Mouse (Mus musculus) forebrain, embryonic 14.5 days (tissue): ENCODE results near the gene Olfm3. TPM values are rescaled to one million over a fixed set of nuclear protein-coding genes. Genes with fewer than 3 reads are reported as not detected.
A peak's percentile ranks its signal among the peaks of the same experiment; 100 is the strongest.

ENCODE experiments used
- ATAC-seq: fragments of 200-750 bp; cut with Nextera tagmentation; 2 replicates; pipeline ENCODE4 v1.8.0; 2017; ENCODE audit warnings: mild to moderate bottlenecking, moderate library complexity
- DNase-seq: peaks from one replicate; pipeline ENCODE4 v3.0.0-alpha.2; 2015; ENCODE audit warnings: low spot score
- H3K27ac ChIP-seq: fragments of 300-500 bp; sonication (generic); 2 replicates; pipeline ENCODE4 v1.5.1; 2014; ENCODE audit warnings: low read depth, mild to moderate bottlenecking, control low read depth, low read length, moderate library complexity
- H3K27me3 ChIP-seq: fragments of 300-500 bp; sonication (generic); replicated peaks from 2 replicates; pipeline ENCODE4 v1.6.1; 2014; ENCODE audit warnings: low read length, control low read depth, mixed read lengths; ENCODE audit not compliant: control insufficient read depth, insufficient read depth
- H3K36me3 ChIP-seq: fragments of 300-500 bp; sonication (generic); 2 replicates; pipeline ENCODE4 v1.6.1; 2014; ENCODE audit warnings: low read length, control low read depth; ENCODE audit not compliant: control insufficient read depth, insufficient read depth
- H3K4me1 ChIP-seq: fragments of 300-500 bp; sonication (generic); 2 replicates; pipeline ENCODE4 v1.6.1; 2014; ENCODE audit warnings: antibody characterized with exemption, low read length, control low read depth; ENCODE audit not compliant: control insufficient read depth, insufficient read depth
- H3K4me2 ChIP-seq: fragments of 300-500 bp; sonication (generic); 2 replicates; pipeline ENCODE4 v1.6.1; 2014; ENCODE audit warnings: mild to moderate bottlenecking, control low read depth, low read length
- H3K4me3 ChIP-seq: fragments of 300-500 bp; sonication (generic); 2 replicates; pipeline ENCODE4 v1.5.1; 2014; ENCODE audit warnings: low read depth, low read length, control low read depth
- H3K9ac ChIP-seq: fragments of 300-500 bp; sonication (generic); 2 replicates; pipeline ENCODE4 v1.6.1; 2014; ENCODE audit warnings: mild to moderate bottlenecking, low read length, control low read depth, moderate library complexity
- H3K9me3 ChIP-seq: fragments of 300-500 bp; sonication (generic); replicated peaks from 2 replicates; pipeline ENCODE4 v1.6.1; 2016; ENCODE audit warnings: low read length, control low read depth, mixed read lengths; ENCODE audit not compliant: control insufficient read depth
- WGBS: fragments of 180-500 bp; shearing (Covaris S2); extraction: QIAGEN DNeasy Blood & Tissue Kit; methylation state at CpG from one replicate; pipeline ENCODE4 v1.1.7; 2014; 5-methylcytosine and 5-hydroxymethylcytosine counted together
- polyA plus RNA-seq: library from polyadenylated mRNA; unstranded; fragments of >200 nt; fragmentation: Nextera tagmentation; extraction: Ambion mirVana; gene quantifications from 2 replicates; pipeline ENCODE4 v1.2.1, GENCODE M21; 2014

The Olfm3 gene
- polyA plus RNA-seq, 1 experiment from 2014 or later = 4.4 TPM

- no peak for DNase-seq
- Histone ChIP-seq H3K27me3 (no peaks in the 10 kb centered on the region), H3K4me2 (no peak overlapping the region), H3K9me3 (no peaks in the 10 kb centered on the region), H3K4me1 (no peaks in the 10 kb centered on the region), H3K4me3 (no peak overlapping the region), H3K36me3 (no peaks in the 10 kb centered on the region), H3K9ac (no peak overlapping the region), H3K27ac (no peak overlapping the region)
- ATAC-seq = no peak
- 95% methylated on average over 1 of the region's 1 CpGs for WGBS
Measured at GRCm38 (mm10) chr3:115028046-115028445, 124.2 kb downstream of the Olfm3 start.

DNA sequence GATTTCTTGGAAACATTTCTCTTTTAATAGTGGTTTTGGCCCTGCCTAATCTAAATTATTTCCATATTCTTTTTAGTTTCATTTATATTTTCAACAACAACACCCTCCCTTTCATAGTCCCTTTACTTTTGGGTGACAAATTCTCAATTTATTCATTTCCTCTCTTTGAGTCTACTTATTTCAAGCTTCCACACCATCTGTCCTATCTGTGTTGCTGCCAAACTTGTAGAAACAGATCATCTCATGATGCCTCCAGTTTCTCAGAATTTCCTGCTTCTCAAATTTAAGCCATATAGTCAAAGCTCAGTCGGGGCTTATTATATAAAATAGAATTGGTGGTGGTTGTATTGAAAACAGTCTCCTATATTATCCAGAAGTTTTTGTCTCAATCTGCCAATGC is 124.7 kb downstream of the Olfm3 start:
- DNase-seq (peak; percentile 36), ATAC-seq (no peak)
- no peak overlapping the region for H3K9ac ChIP-seq
- H3K36me3 ChIP-seq = no peaks in the 10 kb centered on the region
- no peak overlapping the region for H3K27ac ChIP-seq
- H3K4me2 ChIP-seq = no peak overlapping the region
- WGBS = 79% methylated on average over 1 of the region's 1 CpGs
- no peaks in the 10 kb centered on the region for H3K27me3 ChIP-seq
- H3K4me3 ChIP-seq = no peak overlapping the region
- no peaks in the 10 kb centered on the region for H3K9me3 ChIP-seq
- H3K4me1 ChIP-seq = no peaks in the 10 kb centered on the region

DNA sequence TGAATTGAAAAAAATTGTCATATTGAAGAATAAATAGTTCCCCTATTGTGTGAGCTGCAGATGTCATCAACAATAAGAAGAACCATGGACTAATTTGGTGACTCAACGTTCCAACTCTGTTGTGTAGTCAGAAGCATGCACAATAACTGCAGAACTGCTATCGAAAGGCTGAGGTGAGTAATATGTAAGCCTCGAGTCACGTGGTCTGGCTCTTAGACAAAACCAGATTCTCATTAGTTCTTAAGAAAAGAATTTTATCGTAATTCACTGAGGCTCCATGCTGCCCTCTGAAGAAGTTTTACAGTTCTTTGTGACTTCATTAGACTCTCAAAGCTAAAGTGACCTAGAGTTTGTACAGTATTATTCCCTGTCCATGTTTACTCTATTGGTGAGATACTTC is 145.2 kb downstream of the Olfm3 start:
- Histone ChIP-seq H3K9me3 (no peaks in the 10 kb centered on the region), H3K36me3 (no peaks in the 10 kb centered on the region), H3K4me3 (no peak overlapping the region), H3K27me3 (no peaks in the 10 kb centered on the region), H3K4me1 (no peaks in the 10 kb centered on the region), H3K27ac (no peak overlapping the region), H3K9ac (no peak overlapping the region), H3K4me2 (no peak overlapping the region)
- DNase-seq (no peak), ATAC-seq (no peak)
- 84% methylated on average over 5 of the region's 5 CpGs for WGBS

DNA sequence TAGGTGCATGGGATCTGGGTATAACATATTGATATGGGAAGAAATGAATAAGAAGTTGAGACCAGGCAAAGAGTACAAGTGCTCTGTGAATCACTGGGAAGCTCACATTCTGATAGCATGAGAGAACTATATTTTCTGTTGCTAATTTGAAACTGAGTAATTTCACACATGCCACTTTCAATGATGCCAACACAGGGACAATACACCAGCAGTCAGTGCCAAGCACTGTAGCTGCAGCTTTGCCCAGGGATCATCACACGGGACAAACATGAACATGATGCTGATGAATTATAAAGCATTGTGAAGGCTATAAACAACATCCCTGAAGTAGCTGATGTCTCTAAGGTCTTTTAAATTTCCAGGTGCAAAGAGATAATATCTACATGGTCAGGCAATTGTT is 161.0 kb downstream of the Olfm3 start:
- Histone ChIP-seq H3K4me1 (no peaks in the 10 kb centered on the region), H3K4me2 (no peak overlapping the region), H3K9me3 (no peaks in the 10 kb centered on the region), H3K9ac (no peak overlapping the region), H3K27ac (no peak overlapping the region), H3K36me3 (no peaks in the 10 kb centered on the region), H3K27me3 (no peaks in the 10 kb centered on the region), H3K4me3 (no peak overlapping the region)
- ATAC-seq = no peak
- 86% methylated on average over 1 of the region's 1 CpGs for WGBS
- DNase-seq = no peak

DNA sequence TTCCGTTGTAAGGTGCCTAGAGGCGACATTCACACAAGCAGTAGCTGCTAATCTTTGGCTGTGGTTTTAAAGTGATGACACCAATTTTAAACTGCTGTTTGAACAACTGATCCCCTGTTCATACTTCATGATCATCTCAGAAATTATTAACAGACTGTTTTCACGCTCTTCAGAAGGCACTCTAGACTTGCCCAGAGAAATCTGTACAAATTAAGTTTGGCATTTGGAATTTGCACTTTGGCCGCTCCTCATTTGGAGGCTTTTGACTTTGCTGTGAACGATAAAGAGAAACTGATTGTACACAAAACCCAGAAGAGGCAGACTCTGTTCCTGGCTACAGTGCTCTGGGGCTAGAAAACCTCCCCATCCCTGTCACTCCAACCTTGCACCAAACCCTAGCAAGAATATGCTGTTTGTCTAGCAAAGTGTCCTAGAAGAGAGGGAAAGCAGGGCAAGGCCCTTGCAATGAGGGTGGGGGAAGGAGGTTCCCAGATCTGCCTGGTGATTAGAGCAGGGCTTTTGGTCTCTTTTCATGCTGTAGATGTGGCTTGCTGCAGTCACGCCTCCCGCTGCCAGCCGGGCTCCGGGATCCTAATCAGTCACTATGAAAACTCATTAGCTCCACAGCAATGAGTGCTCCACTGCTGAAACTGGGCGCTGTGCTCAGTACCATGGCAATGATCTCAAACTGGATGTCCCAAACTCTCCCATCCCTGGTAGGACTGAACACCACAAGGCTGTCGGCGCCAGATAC is 176.7 kb downstream of the Olfm3 start:
- H3K4me2 ChIP-seq = no peak overlapping the region
- no peaks in the 10 kb centered on the region for H3K9me3 ChIP-seq
- H3K36me3 ChIP-seq = no peaks in the 10 kb centered on the region
- H3K9ac ChIP-seq = no peak overlapping the region
- no peaks in the 10 kb centered on the region for H3K27me3 ChIP-seq
- H3K27ac ChIP-seq = no peak overlapping the region
- no peak overlapping the region for H3K4me3 ChIP-seq
- 19% methylated on average over 12 of the region's 12 CpGs for WGBS
- peak; percentile 25 for DNase-seq
- no peaks in the 10 kb centered on the region; the same call in 1 of the 2 replicates for H3K4me1 ChIP-seq
- peak; percentile 69 for ATAC-seq

- Histone ChIP-seq H3K9me3 (no peaks in the 10 kb centered on the region), H3K36me3 (no peaks in the 10 kb centered on the region), H3K27me3 (no peaks in the 10 kb centered on the region), H3K9ac (no peak overlapping the region), H3K4me2 (no peak overlapping the region), H3K4me3 (no peak overlapping the region), H3K4me1 (no peaks in the 10 kb centered on the region; the same call in 1 of the 2 replicates), H3K27ac (no peak overlapping the region)
- ATAC-seq (no peak), DNase-seq (no peak)
- 10% methylated on average over 2 of the region's 2 CpGs for WGBS
Measured at GRCm38 (mm10) chr3:115081371-115081770, 177.5 kb downstream of the Olfm3 start.

- Histone ChIP-seq H3K4me1 (no peaks in the 10 kb centered on the region; the same call in 1 of the 2 replicates), H3K36me3 (no peaks in the 10 kb centered on the region), H3K9ac (no peak overlapping the region), H3K27ac (no peak overlapping the region), H3K4me3 (no peak overlapping the region), H3K9me3 (no peaks in the 10 kb centered on the region), H3K27me3 (no peaks in the 10 kb centered on the region), H3K4me2 (no peak overlapping the region)
- no peak for ATAC-seq
- DNase-seq = no peak
Measured at GRCm38 (mm10) chr3:115082947-115083346, 179.1 kb downstream of the Olfm3 start.

DNA sequence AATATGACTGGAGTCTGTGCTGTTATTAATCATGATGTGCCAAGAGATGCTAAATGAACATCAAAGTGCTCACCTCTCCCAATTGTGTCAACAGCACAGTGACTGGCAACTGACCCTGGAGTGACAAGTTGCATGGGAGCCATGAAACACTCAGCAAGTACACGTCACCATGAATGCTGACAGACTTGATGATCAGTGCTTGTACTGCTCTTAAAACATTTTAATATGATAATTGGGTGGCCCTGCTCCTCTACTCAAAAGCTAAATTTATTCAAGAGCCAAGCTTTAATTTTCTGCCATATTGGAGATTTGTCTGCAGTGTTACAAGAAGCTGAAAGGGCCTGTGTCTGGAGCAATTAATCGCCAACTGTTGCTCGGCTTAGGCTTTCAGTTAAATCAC is 184.4 kb downstream of the Olfm3 start:
- Histone ChIP-seq H3K4me3 (no peak overlapping the region), H3K9me3 (no peaks in the 10 kb centered on the region), H3K27me3 (no peaks in the 10 kb centered on the region), H3K27ac (no peak overlapping the region), H3K9ac (no peak overlapping the region), H3K36me3 (no peaks in the 10 kb centered on the region), H3K4me2 (no peak overlapping the region), H3K4me1 (no peaks in the 10 kb centered on the region)
- 43% methylated on average over 3 of the region's 3 CpGs for WGBS
- ATAC-seq (no peak), DNase-seq (peak; percentile 30)

DNA sequence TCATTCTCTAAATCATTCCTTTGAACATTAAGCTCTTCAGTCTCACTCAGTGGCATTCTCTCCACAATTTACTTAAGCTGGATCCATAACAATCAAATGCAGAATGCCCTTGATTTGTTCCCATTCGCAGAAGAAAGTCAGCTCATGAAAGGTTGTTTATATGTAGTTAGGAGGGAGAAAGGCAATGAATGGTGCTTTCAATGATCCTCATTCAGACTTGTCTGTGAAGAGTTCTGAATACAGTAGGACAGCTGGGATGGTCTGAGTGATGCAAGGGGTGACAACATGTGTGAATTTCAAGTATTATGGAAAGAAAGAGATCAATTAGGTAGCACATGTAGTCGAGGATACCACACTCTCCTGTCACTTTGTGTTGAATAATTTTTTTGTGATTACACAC is 186.8 kb downstream of the Olfm3 start:
- Histone ChIP-seq H3K4me3 (no peak overlapping the region), H3K4me2 (no peak overlapping the region), H3K4me1 (no peaks in the 10 kb centered on the region), H3K36me3 (no peaks in the 10 kb centered on the region), H3K27me3 (no peaks in the 10 kb centered on the region), H3K9me3 (no peaks in the 10 kb centered on the region), H3K27ac (no peak overlapping the region), H3K9ac (no peak overlapping the region)
- DNase-seq (peak; percentile 27), ATAC-seq (peak; percentile 70)
- 22% methylated on average over 2 of the region's 2 CpGs for WGBS
